Mouse (Mus musculus) midbrain, postnatal 0 days (tissue): Measurements from ENCODE around the gene Olfr668. TPM values are rescaled to one million over a fixed set of nuclear protein-coding genes. Genes with fewer than 3 reads are reported as not detected.

Source experiments
- ATAC-seq: fragments of 200-750 bp; cut with Nextera tagmentation; 2 replicates; pipeline ENCODE4 v1.8.0; 2017; ENCODE audit warnings: moderate number of reproducible peaks, mild to moderate bottlenecking, moderate TSS enrichment, moderate library complexity; ENCODE audit not compliant: low FRiP score
- DNase-seq: peaks from one replicate; pipeline ENCODE4 v3.0.0-alpha.2; 2015; ENCODE audit warnings: low spot score
- H3K27ac ChIP-seq: fragments of 300-500 bp; sonication (generic); 2 replicates; pipeline ENCODE4 v1.5.1; 2014; ENCODE audit warnings: low read depth, mild to moderate bottlenecking, low read length, mixed read lengths
- H3K27me3 ChIP-seq: fragments of 300-500 bp; sonication (generic); 2 replicates; pipeline ENCODE4 v1.6.1; 2014; ENCODE audit warnings: low read length, control low read depth, mixed read lengths; ENCODE audit not compliant: insufficient read depth
- H3K36me3 ChIP-seq: fragments of 300-500 bp; sonication (generic); 2 replicates; pipeline ENCODE4 v1.6.1; 2014; ENCODE audit warnings: low read length, control low read depth, mixed read lengths; ENCODE audit not compliant: insufficient read depth
- H3K4me1 ChIP-seq: fragments of 300-500 bp; sonication (generic); 2 replicates; pipeline ENCODE4 v1.6.1; 2014; ENCODE audit warnings: mild to moderate bottlenecking, control low read depth, antibody characterized with exemption, low read length, mixed read lengths; ENCODE audit not compliant: insufficient read depth
- H3K4me2 ChIP-seq: fragments of 300-500 bp; sonication (generic); 2 replicates; pipeline ENCODE4 v1.6.1; 2014; ENCODE audit warnings: low read depth, mild to moderate bottlenecking, low read length, mixed read lengths; ENCODE audit not compliant: poor library complexity, severe bottlenecking
- H3K4me3 ChIP-seq: fragments of 300-500 bp; sonication (generic); 2 replicates; pipeline ENCODE4 v1.5.1; 2014; ENCODE audit warnings: low read depth, mild to moderate bottlenecking, low read length, moderate library complexity
- H3K9ac ChIP-seq: fragments of 300-500 bp; sonication (generic); replicated peaks from 2 replicates; pipeline ENCODE4 v1.6.1; 2014; ENCODE audit warnings: mild to moderate bottlenecking, low read length, moderate library complexity, mixed read lengths; ENCODE audit not compliant: poor library complexity, severe bottlenecking
- H3K9me3 ChIP-seq: fragments of 300-500 bp; sonication (generic); 2 replicates; pipeline ENCODE4 v1.6.1; 2016; ENCODE audit warnings: low read length, control low read depth
- CTCF ChIP-seq: IDR thresholded peaks from 2 replicates; pipeline ENCODE4 v1.5.1; 2016; ENCODE audit warnings: antibody characterized with exemption, mild to moderate bottlenecking
- WGBS: fragments of 180-500 bp; shearing (Covaris S2); extraction: QIAGEN DNeasy Blood & Tissue Kit; methylation state at CpG from one replicate; pipeline ENCODE4 v1.1.7; 2014; 5-methylcytosine and 5-hydroxymethylcytosine counted together
- polyA plus RNA-seq: library from polyadenylated mRNA; unstranded; fragments of >200 nt; fragmentation: Nextera tagmentation; extraction: Ambion mirVana; gene quantifications from 2 replicates; pipeline ENCODE4 v1.2.1, GENCODE M21; 2015
- total RNA-seq: library from RNA; depleted of rRNA; stranded (reverse); fragments of >200 nt; gene quantifications from 2 replicates; pipeline ENCODE4 v1.2.3, GENCODE M21; 2014; rRNA removed

Gene Olfr668
- total and polyA plus RNA-seq, 2 experiments from 2014 or later: not detected

DNA sequence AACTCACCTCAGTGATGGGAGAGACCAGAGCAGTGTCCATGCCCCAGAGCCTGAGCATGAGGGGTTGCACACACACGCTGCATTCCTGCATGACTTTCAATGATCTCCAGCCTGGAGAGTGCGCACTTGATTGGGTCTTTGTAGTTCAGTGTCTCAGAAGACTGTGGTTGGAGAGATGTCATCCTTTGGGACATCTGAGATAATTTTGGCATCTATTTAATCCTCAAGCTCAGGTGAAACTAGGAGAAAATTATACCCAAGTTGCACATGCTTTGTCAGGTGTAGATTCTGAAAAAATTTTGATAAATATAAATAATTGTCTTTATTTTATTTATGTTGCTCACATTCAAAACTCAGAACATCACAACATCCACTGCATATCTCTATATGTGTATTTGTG lies 32.0 kb downstream of the Olfr668 start, which contains the start of gene Olfr666:
Olfr666 (minus strand) TSS at position 101 of the 400 bp plus-strand sequence.
- no peaks in the 10 kb centered on the region for H3K27me3 ChIP-seq
- H3K4me2 ChIP-seq: no peak within 1 kb of the TSS
- no peak within 1 kb of the TSS for H3K27ac ChIP-seq
- no peaks in the 10 kb centered on the region for H3K4me1 ChIP-seq
- 86% methylated on average over 2 of the region's 2 CpGs for WGBS
- no peak for TF ChIP-seq CTCF
- no peak within 1 kb of the TSS for H3K9ac ChIP-seq
- no peak within 1 kb of the TSS for H3K4me3 ChIP-seq
- no peaks in the 10 kb centered on the region for H3K9me3 ChIP-seq
- no peaks in the 10 kb centered on the region for H3K36me3 ChIP-seq
- DNase-seq (no peak), ATAC-seq (no peak)

- DNase-seq (no peak), ATAC-seq (no peak)
- Histone ChIP-seq H3K27me3 (no peaks in the 10 kb centered on the region), H3K36me3 (no peaks in the 10 kb centered on the region), H3K27ac (no peak within 1 kb of the TSS), H3K9me3 (no peaks in the 10 kb centered on the region), H3K9ac (no peak within 1 kb of the TSS), H3K4me2 (no peak within 1 kb of the TSS), H3K4me1 (no peaks in the 10 kb centered on the region), H3K4me3 (no peak within 1 kb of the TSS)
- no peak for TF ChIP-seq CTCF
- 41% methylated on average over 1 of the region's 1 CpGs for WGBS
Observed at GRCm38 (mm10) chr7:104877731-104878130, 50.1 kb downstream of the Olfr668 start, which contains the start of gene Olfr665. Gene Olfr665 (plus strand): TSS chr7:104878031.

Other genes starting within 250 kb of the Olfr668 start
- not detected in 2 replicates for gene Olfr661, start 241.6 kb downstream of the Olfr668 start, total RNA-seq
- not detected in 2 replicates for gene Olfr661, start 241.6 kb downstream of the Olfr668 start, polyA plus RNA-seq
- gene Usp17le, start 150.6 kb downstream of the Olfr668 start, total RNA-seq: not detected in 2 replicates
- not detected in 2 replicates for gene Usp17le, start 150.6 kb downstream of the Olfr668 start, polyA plus RNA-seq
- gene Usp17lb, start 85.5 kb downstream of the Olfr668 start, total RNA-seq: not detected in 2 replicates
- not detected in 2 replicates for gene Usp17lb, start 85.5 kb downstream of the Olfr668 start, polyA plus RNA-seq
- not detected in 2 replicates for gene Usp17la, start 71.0 kb downstream of the Olfr668 start, total RNA-seq
- not detected in 2 replicates for gene Usp17la, start 71.0 kb downstream of the Olfr668 start, polyA plus RNA-seq
- gene Olfr665, start 50.0 kb downstream of the Olfr668 start, total RNA-seq: not detected in 2 replicates
- gene Olfr665, start 50.0 kb downstream of the Olfr668 start, polyA plus RNA-seq: not detected in 2 replicates
- not detected in 2 replicates for gene Olfr666, start 32.1 kb downstream of the Olfr668 start, total RNA-seq
- not detected in 2 replicates for gene Olfr666, start 32.1 kb downstream of the Olfr668 start, polyA plus RNA-seq
- gene Olfr667, start 6.6 kb downstream of the Olfr668 start, total RNA-seq: not detected in 2 replicates
- not detected in 2 replicates for gene Olfr667, start 6.6 kb downstream of the Olfr668 start, polyA plus RNA-seq
- gene Olfr669, start 6.2 kb upstream of the Olfr668 start, total RNA-seq: not detected in 2 replicates
- not detected in 2 replicates for gene Olfr669, start 6.2 kb upstream of the Olfr668 start, polyA plus RNA-seq
- gene Olfr670, start 34.6 kb upstream of the Olfr668 start, total RNA-seq: not detected in 2 replicates
- gene Olfr670, start 34.6 kb upstream of the Olfr668 start, polyA plus RNA-seq: not detected in 2 replicates
- gene Olfr671, start 51.1 kb upstream of the Olfr668 start, total RNA-seq: not detected in 2 replicates
- gene Olfr671, start 51.1 kb upstream of the Olfr668 start, polyA plus RNA-seq: not detected in 2 replicates
- not detected in 2 replicates for gene Olfr672, start 74.0 kb upstream of the Olfr668 start, total RNA-seq
- gene Olfr672, start 74.0 kb upstream of the Olfr668 start, polyA plus RNA-seq: not detected in 2 replicates
- gene Olfr675, start 100.4 kb upstream of the Olfr668 start, total RNA-seq: not detected in 2 replicates
- not detected in 2 replicates for gene Olfr675, start 100.4 kb upstream of the Olfr668 start, polyA plus RNA-seq
- gene Olfr676, start 104.6 kb upstream of the Olfr668 start, total RNA-seq: not detected in 2 replicates
- gene Olfr676, start 104.6 kb upstream of the Olfr668 start, polyA plus RNA-seq: not detected in 2 replicates
- not detected in 2 replicates for gene Olfr677, start 123.3 kb upstream of the Olfr668 start, total RNA-seq
- gene Olfr677, start 123.3 kb upstream of the Olfr668 start, polyA plus RNA-seq: not detected in 2 replicates
- not detected in 2 replicates for gene Olfr678, start 136.4 kb upstream of the Olfr668 start, total RNA-seq
- gene Olfr678, start 136.4 kb upstream of the Olfr668 start, polyA plus RNA-seq: not detected in 2 replicates
- not detected in 2 replicates for gene Olfr679, start 153.1 kb upstream of the Olfr668 start, total RNA-seq
- not detected in 2 replicates for gene Olfr679, start 153.1 kb upstream of the Olfr668 start, polyA plus RNA-seq
- gene Olfr680-ps1, start 164.8 kb upstream of the Olfr668 start, total RNA-seq: not detected in 2 replicates
- gene Olfr680-ps1, start 164.8 kb upstream of the Olfr668 start, polyA plus RNA-seq: not detected in 2 replicates
- not detected in 2 replicates for gene Olfr681, start 188.8 kb upstream of the Olfr668 start, total RNA-seq
- not detected in 2 replicates for gene Olfr681, start 188.8 kb upstream of the Olfr668 start, polyA plus RNA-seq
- not detected in 2 replicates for gene Olfr683, start 219.0 kb upstream of the Olfr668 start, total RNA-seq
- gene Olfr683, start 219.0 kb upstream of the Olfr668 start, polyA plus RNA-seq: not detected in 2 replicates
- not detected in 2 replicates for gene Olfr684, start 235.6 kb upstream of the Olfr668 start, total RNA-seq
- not detected in 2 replicates for gene Olfr684, start 235.6 kb upstream of the Olfr668 start, polyA plus RNA-seq